Mouse (Mus musculus) adrenal gland, adult 10 weeks (tissue): ENCODE measurements around the gene Kcnh2. TPM values are rescaled to one million over a fixed set of nuclear protein-coding genes. Genes with fewer than 3 reads are reported as not detected.

ENCODE experiments used
- polyA plus RNA-seq: library from polyadenylated mRNA; stranded (reverse); fragments of 350-450 nt; fragmentation: Illumina TruSeq; extraction: RNeasy Lipid Tissue Mini Kit (QIAGEN cat#74804); gene quantifications from one replicate; pipeline ENCODE4 v1.2.3, GENCODE M21; 2014; ENCODE audit warnings: low read depth, low replicate concordance

The Kcnh2 gene
- polyA plus RNA-seq, result 0.35 TPM

GRCm38 (mm10) chr5:24351278-24351677 is at the start of gene Kcnh2:
Gene Kcnh2 (minus strand): TSS chr5:24351604.

GRCm38 (mm10) chr5:24393392-24393997 is 42.1 kb upstream of the Kcnh2 start, which contains the start of gene Abcb8:
Gene Abcb8 (plus strand): TSS chr5:24393663.

GRCm38 (mm10) chr5:24391864-24392263 is 40.5 kb upstream of the Kcnh2 start, which contains the start of gene Atg9b:
Gene Atg9b (minus strand): TSS chr5:24392143.

GRCm38 (mm10) chr5:24364508-24364907 is 13.1 kb upstream of the Kcnh2 start, which contains the start of gene Nos3:
Gene Nos3 (plus strand): TSS chr5:24364810.

Other genes with a start within 250 kb of the Kcnh2 start
- gene Nupl2, start 186.6 kb downstream of the Kcnh2 start, polyA plus RNA-seq, result 7.4 TPM
- gene Nos3, start 13.2 kb upstream of the Kcnh2 start, polyA plus RNA-seq, result 0.35 TPM
- gene Atg9b, start 40.5 kb upstream of the Kcnh2 start, polyA plus RNA-seq, result not detected
- gene Abcb8, start 42.1 kb upstream of the Kcnh2 start, polyA plus RNA-seq, result 1.5 TPM
- gene Asic3, start 61.8 kb upstream of the Kcnh2 start, polyA plus RNA-seq, result not detected
- 12.3 TPM for gene Cdk5, start 71.9 kb upstream of the Kcnh2 start, polyA plus RNA-seq
- gene Slc4a2, start 72.2 kb upstream of the Kcnh2 start, polyA plus RNA-seq, result 3.8 TPM
- 2.4 TPM for gene Fastk, start 93.7 kb upstream of the Kcnh2 start, polyA plus RNA-seq
- gene Tmub1, start 96.2 kb upstream of the Kcnh2 start, polyA plus RNA-seq, result 0.93 TPM
- 4.7 TPM for gene Agap3, start 100.6 kb upstream of the Kcnh2 start, polyA plus RNA-seq
- gene Gbx1, start 175.6 kb upstream of the Kcnh2 start, polyA plus RNA-seq, result not detected
- gene Asb10, start 189.4 kb upstream of the Kcnh2 start, polyA plus RNA-seq, result not detected
- gene 4931409K22Rik, start 205.2 kb upstream of the Kcnh2 start, polyA plus RNA-seq, result not detected
- 20.0 TPM for gene Abcf2, start 225.9 kb upstream of the Kcnh2 start, polyA plus RNA-seq
- gene Chpf2, start 235.1 kb upstream of the Kcnh2 start, polyA plus RNA-seq, result 2.4 TPM